Mouse (Mus musculus): ENCODE results near the gene P2rx7. TPM values are rescaled to one million over a fixed set of nuclear protein-coding genes. Genes with fewer than 3 reads are reported as not detected.

P2rx7 gene
- polyA plus RNA-seq, 1 experiment from 2014 or later: 1.8 TPM

- Histone ChIP-seq H3K4me3 (ENCODE audit: low read depth, low read length) (no peak overlapping the region), H3K4me2 (ENCODE audit: low read length) (no peak overlapping the region), H3K9ac (ENCODE audit: low read depth, low read length) (no peak overlapping the region), H3K36me3 (ENCODE audit: control insufficient read depth, insufficient read depth, low read length) (no peaks in the 10 kb centered on the region), H3K9me3 (replicated peaks; ENCODE audit: control insufficient read depth, low read length, poor library complexity, severe bottlenecking) (no peaks in the 10 kb centered on the region), H3K27me3 (ENCODE audit: control insufficient read depth, insufficient read depth, low read depth, low read length) (no peaks in the 10 kb centered on the region), H3K27ac (ENCODE audit: low read length) (no peak overlapping the region), H3K4me1 (ENCODE audit: control insufficient read depth, insufficient read depth, low read length) (0 out of 2 replicates have a peak, but pooled peaks cover 2% of the 10 kb centered on the region)
- WGBS: 89% methylated on average over 5 of the region's 5 CpGs
- no peak for ATAC-seq
Observed at GRCm38 (mm10) chr5:122622526-122622925, 21.2 kb upstream of the P2rx7 start.

- no peak overlapping the region for H3K4me3 ChIP-seq (ENCODE audit: low read depth, low read length)
- H3K9me3 ChIP-seq (replicated peaks; ENCODE audit: control insufficient read depth, low read length, poor library complexity, severe bottlenecking): no peaks in the 10 kb centered on the region
- no peak for ATAC-seq
- 71% methylated on average over 9 of the region's 9 CpGs for WGBS
- no peak overlapping the region for H3K4me2 ChIP-seq (ENCODE audit: low read length)
- no peak overlapping the region for H3K9ac ChIP-seq (ENCODE audit: low read depth, low read length)
- no peaks in the 10 kb centered on the region for H3K27me3 ChIP-seq (ENCODE audit: control insufficient read depth, insufficient read depth, low read depth, low read length)
- H3K4me1 ChIP-seq (ENCODE audit: control insufficient read depth, insufficient read depth, low read length): 0 out of 2 replicates have a peak, but pooled peaks cover 2% of the 10 kb centered on the region
- H3K36me3 ChIP-seq (ENCODE audit: control insufficient read depth, insufficient read depth, low read length): no peaks in the 10 kb centered on the region
- H3K27ac ChIP-seq (ENCODE audit: low read length): no peak overlapping the region
Observed at GRCm38 (mm10) chr5:122623861-122624260, 19.9 kb upstream of the P2rx7 start.

- Histone ChIP-seq H3K27me3 (ENCODE audit: control insufficient read depth, insufficient read depth, low read depth, low read length) (no peaks in the 10 kb centered on the region), H3K36me3 (ENCODE audit: control insufficient read depth, insufficient read depth, low read length) (no peaks in the 10 kb centered on the region), H3K4me3 (ENCODE audit: low read depth, low read length) (no peak overlapping the region), H3K9ac (ENCODE audit: low read depth, low read length) (no peak overlapping the region), H3K9me3 (replicated peaks; ENCODE audit: control insufficient read depth, low read length, poor library complexity, severe bottlenecking) (no peaks in the 10 kb centered on the region), H3K4me2 (ENCODE audit: low read length) (no peak overlapping the region), H3K27ac (ENCODE audit: low read length) (no peak overlapping the region), H3K4me1 (ENCODE audit: control insufficient read depth, insufficient read depth, low read length) (0 out of 2 replicates have a peak, but pooled peaks cover 2% of the 10 kb centered on the region)
- WGBS: 83% methylated on average over 11 of the region's 11 CpGs
- no peak for ATAC-seq
Observed at GRCm38 (mm10) chr5:122624952-122625479, 18.7 kb upstream of the P2rx7 start.

GRCm38 (mm10) chr5:122625565-122626252 lies 18.0 kb upstream of the P2rx7 start:
- Histone ChIP-seq H3K4me2 (ENCODE audit: low read length) (no peak overlapping the region), H3K9me3 (replicated peaks; ENCODE audit: control insufficient read depth, low read length, poor library complexity, severe bottlenecking) (no peaks in the 10 kb centered on the region), H3K4me3 (ENCODE audit: low read depth, low read length) (no peak overlapping the region), H3K27ac (ENCODE audit: low read length) (no peak overlapping the region), H3K27me3 (ENCODE audit: control insufficient read depth, insufficient read depth, low read depth, low read length) (no peaks in the 10 kb centered on the region), H3K9ac (ENCODE audit: low read depth, low read length) (no peak overlapping the region), H3K4me1 (ENCODE audit: control insufficient read depth, insufficient read depth, low read length) (0 out of 2 replicates have a peak, but pooled peaks cover 2% of the 10 kb centered on the region), H3K36me3 (ENCODE audit: control insufficient read depth, insufficient read depth, low read length) (no peaks in the 10 kb centered on the region)
- ATAC-seq: no peak
- WGBS: 89% methylated on average over 14 of the region's 14 CpGs

GRCm38 (mm10) chr5:122627243-122627642 lies 16.5 kb upstream of the P2rx7 start:
- H3K4me1 ChIP-seq (ENCODE audit: control insufficient read depth, insufficient read depth, low read length): no peaks in the 10 kb centered on the region
- no peaks in the 10 kb centered on the region for H3K27me3 ChIP-seq (ENCODE audit: control insufficient read depth, insufficient read depth, low read depth, low read length)
- H3K4me2 ChIP-seq (ENCODE audit: low read length): no peak overlapping the region
- no peak overlapping the region for H3K27ac ChIP-seq (ENCODE audit: low read length)
- no peaks in the 10 kb centered on the region for H3K9me3 ChIP-seq (replicated peaks; ENCODE audit: control insufficient read depth, low read length, poor library complexity, severe bottlenecking)
- peak; percentile 76 for ATAC-seq
- no peaks in the 10 kb centered on the region for H3K36me3 ChIP-seq (ENCODE audit: control insufficient read depth, insufficient read depth, low read length)
- no peak overlapping the region for H3K9ac ChIP-seq (ENCODE audit: low read depth, low read length)
- 37% methylated on average over 2 of the region's 2 CpGs for WGBS
- no peak overlapping the region for H3K4me3 ChIP-seq (ENCODE audit: low read depth, low read length)

GRCm38 (mm10) chr5:122635228-122635627 lies 8.5 kb upstream of the P2rx7 start:
- H3K36me3 ChIP-seq (ENCODE audit: control insufficient read depth, insufficient read depth, low read length): no peaks in the 10 kb centered on the region
- no peak overlapping the region for H3K9ac ChIP-seq (ENCODE audit: low read depth, low read length)
- H3K4me2 ChIP-seq (ENCODE audit: low read length): no peak overlapping the region
- 81% methylated on average over 8 of the region's 8 CpGs for WGBS
- no peaks in the 10 kb centered on the region for H3K27me3 ChIP-seq (ENCODE audit: control insufficient read depth, insufficient read depth, low read depth, low read length)
- H3K9me3 ChIP-seq (replicated peaks; ENCODE audit: control insufficient read depth, low read length, poor library complexity, severe bottlenecking): no peaks in the 10 kb centered on the region
- H3K27ac ChIP-seq (ENCODE audit: low read length): no peak overlapping the region
- no peak for ATAC-seq
- no peak overlapping the region for H3K4me3 ChIP-seq (ENCODE audit: low read depth, low read length)
- H3K4me1 ChIP-seq (ENCODE audit: control insufficient read depth, insufficient read depth, low read length): no peaks in the 10 kb centered on the region

GRCm38 (mm10) chr5:122636308-122636707 lies 7.4 kb upstream of the P2rx7 start:
- H3K4me1 ChIP-seq (ENCODE audit: control insufficient read depth, insufficient read depth, low read length): no peaks in the 10 kb centered on the region
- ATAC-seq: no peak

GRCm38 (mm10) chr5:122636958-122637357 lies 6.8 kb upstream of the P2rx7 start:
- no peaks in the 10 kb centered on the region for H3K36me3 ChIP-seq (ENCODE audit: control insufficient read depth, insufficient read depth, low read length)
- H3K4me2 ChIP-seq (ENCODE audit: low read length): peak overlapping the region; percentile 47
- 0 out of 2 replicates have a peak overlapping the region, but pooled peaks have one; percentile 15 for H3K9ac ChIP-seq (ENCODE audit: low read depth, low read length)
- peak overlapping the region; percentile 27 for H3K4me3 ChIP-seq (ENCODE audit: low read depth, low read length)
- H3K27me3 ChIP-seq (ENCODE audit: control insufficient read depth, insufficient read depth, low read depth, low read length): no peaks in the 10 kb centered on the region
- 43% methylated on average over 16 of the region's 16 CpGs for WGBS
- no peaks in the 10 kb centered on the region for H3K4me1 ChIP-seq (ENCODE audit: control insufficient read depth, insufficient read depth, low read length)
- H3K9me3 ChIP-seq (replicated peaks; ENCODE audit: control insufficient read depth, low read length, poor library complexity, severe bottlenecking): no peaks in the 10 kb centered on the region
- no peak overlapping the region for H3K27ac ChIP-seq (ENCODE audit: low read length)
- ATAC-seq: no peak

More at GRCm38 (mm10) chr5:122636308-122636707, 7.4 kb upstream of the P2rx7 start:
- Histone ChIP-seq H3K36me3 (ENCODE audit: control insufficient read depth, insufficient read depth, low read length) (no peaks in the 10 kb centered on the region), H3K27ac (ENCODE audit: low read length) (no peak overlapping the region), H3K4me2 (ENCODE audit: low read length) (no peak overlapping the region), H3K4me3 (ENCODE audit: low read depth, low read length) (no peak overlapping the region), H3K27me3 (ENCODE audit: control insufficient read depth, insufficient read depth, low read depth, low read length) (no peaks in the 10 kb centered on the region), H3K9ac (ENCODE audit: low read depth, low read length) (no peak overlapping the region), H3K9me3 (replicated peaks; ENCODE audit: control insufficient read depth, low read length, poor library complexity, severe bottlenecking) (no peaks in the 10 kb centered on the region)
- WGBS: 68% methylated on average over 9 of the region's 9 CpGs

GRCm38 (mm10) chr5:122638296-122638695 lies 5.4 kb upstream of the P2rx7 start:
- Histone ChIP-seq H3K9ac (ENCODE audit: low read depth, low read length) (no peak overlapping the region), H3K27ac (ENCODE audit: low read length) (no peak overlapping the region), H3K4me3 (ENCODE audit: low read depth, low read length) (no peak overlapping the region), H3K4me1 (ENCODE audit: control insufficient read depth, insufficient read depth, low read length) (no peaks in the 10 kb centered on the region), H3K9me3 (replicated peaks; ENCODE audit: control insufficient read depth, low read length, poor library complexity, severe bottlenecking) (no peaks in the 10 kb centered on the region), H3K36me3 (ENCODE audit: control insufficient read depth, insufficient read depth, low read length) (no peaks in the 10 kb centered on the region), H3K27me3 (ENCODE audit: control insufficient read depth, insufficient read depth, low read depth, low read length) (no peaks in the 10 kb centered on the region), H3K4me2 (ENCODE audit: low read length) (no peak overlapping the region)
- ATAC-seq: no peak
- WGBS: 84% methylated on average over 2 of the region's 2 CpGs

Measured in midbrain, embryonic 16.5 days (tissue).